Mouse (Mus musculus) ES-E14 (cell line): ENCODE data around the gene 0610030E20Rik. TPM values are rescaled to one million over a fixed set of nuclear protein-coding genes. Genes with fewer than 3 reads are reported as not detected.

Experiments
- DNase-seq: peaks from one replicate; pipeline ENCODE4 v3.0.0-alpha.2; 2013; ENCODE audit warnings: low read depth, low spot score
- H3K27ac ChIP-seq: 2 replicates; pipeline ENCODE4 v1.5.1; 2012; ENCODE audit warnings: low read depth, mild to moderate bottlenecking, low read length, moderate library complexity, mixed read lengths; ENCODE audit not compliant: poor library complexity, insufficient read depth, severe bottlenecking
- H3K36me3 ChIP-seq: 2 replicates; pipeline ENCODE4 v1.6.1; 2012; ENCODE audit warnings: mild to moderate bottlenecking, low read length, moderate library complexity, mixed read lengths; ENCODE audit not compliant: control insufficient read depth, poor library complexity, insufficient read depth, severe bottlenecking
- H3K4me1 ChIP-seq, 2 experiments: fragments of 150-350 bp in 1 of 2; sonication (generic) in 1 of 2; 2 replicates each; pipeline ENCODE4 v1.6.1; 2012; ENCODE audit warnings: low read length in 2 of 2, mild to moderate bottlenecking in 1 of 2, mixed read lengths in 1 of 2; ENCODE audit not compliant: control insufficient read depth in 2 of 2, insufficient read depth in 2 of 2, poor library complexity in 1 of 2
- H3K4me3 ChIP-seq, 2 experiments: fragments of 150-350 bp in 1 of 2; sonication (generic) in 1 of 2; 2 replicates each; pipeline ENCODE4 v1.5.1; 2012; ENCODE audit warnings: low read length in 2 of 2, low read depth in 1 of 2, mild to moderate bottlenecking in 1 of 2, mixed read lengths in 1 of 2; ENCODE audit not compliant: insufficient read depth in 1 of 2, poor library complexity in 1 of 2, severe bottlenecking in 1 of 2
- H3K9ac ChIP-seq: 2 replicates; pipeline ENCODE4 v1.6.1; 2012; ENCODE audit warnings: low read depth, mild to moderate bottlenecking, low read length, mixed read lengths; ENCODE audit not compliant: poor library complexity, insufficient read depth, severe bottlenecking
- H3K9me3 ChIP-seq: fragments of 150-350 bp; sonication (generic); 2 replicates; pipeline ENCODE4 v1.6.1; 2012; ENCODE audit warnings: low read depth, mild to moderate bottlenecking, low read length; ENCODE audit not compliant: control insufficient read depth, insufficient read depth
- CHD2 ChIP-seq: IDR thresholded peaks from 2 replicates; pipeline ENCODE4 v1.6.1; 2014; ENCODE audit warnings: mild to moderate bottlenecking, low read depth, low read length, inconsistent platforms
- HCFC1 ChIP-seq: IDR thresholded peaks from 2 replicates; pipeline ENCODE4 v1.6.1; 2012; ENCODE audit warnings: low read length, inconsistent platforms, borderline replicate concordance; ENCODE audit not compliant: insufficient read depth
- MAFK ChIP-seq: IDR thresholded peaks from 2 replicates; pipeline ENCODE4 v1.6.1; 2014; ENCODE audit warnings: mild to moderate bottlenecking, low read depth, low read length, inconsistent platforms; ENCODE audit not compliant: insufficient read depth
- ZC3H11A ChIP-seq: IDR thresholded peaks from 2 replicates; pipeline ENCODE4 v1.6.1; 2012; ENCODE audit warnings: low read depth, mild to moderate bottlenecking, inconsistent platforms, low read length, borderline replicate concordance
- ZNF384 ChIP-seq: IDR thresholded peaks from 2 replicates; pipeline ENCODE4 v1.6.1; 2012; ENCODE audit warnings: low read depth, low read length, inconsistent platforms
- in situ Hi-C, 2 experiments: fragments of 600-800 bp; cut with MboI; formaldehyde crosslinking; loops; one replicate each; pipeline ENCODE4 v1.15.1; 2025; ENCODE audit warnings: low sequenced_read_pairs in 2 of 2, inconsistent platforms in 1 of 2; ENCODE audit not compliant: unreplicated experiment in 2 of 2
- total RNA-seq: library from RNA; depleted of rRNA; stranded (reverse); fragments of 300-350 nt; gene quantifications from 2 replicates; pipeline ENCODE4 v1.2.3, GENCODE M21; 2012; rRNA removed

0610030E20Rik gene
- 7.7 TPM in 2 replicates for total RNA-seq

DNA sequence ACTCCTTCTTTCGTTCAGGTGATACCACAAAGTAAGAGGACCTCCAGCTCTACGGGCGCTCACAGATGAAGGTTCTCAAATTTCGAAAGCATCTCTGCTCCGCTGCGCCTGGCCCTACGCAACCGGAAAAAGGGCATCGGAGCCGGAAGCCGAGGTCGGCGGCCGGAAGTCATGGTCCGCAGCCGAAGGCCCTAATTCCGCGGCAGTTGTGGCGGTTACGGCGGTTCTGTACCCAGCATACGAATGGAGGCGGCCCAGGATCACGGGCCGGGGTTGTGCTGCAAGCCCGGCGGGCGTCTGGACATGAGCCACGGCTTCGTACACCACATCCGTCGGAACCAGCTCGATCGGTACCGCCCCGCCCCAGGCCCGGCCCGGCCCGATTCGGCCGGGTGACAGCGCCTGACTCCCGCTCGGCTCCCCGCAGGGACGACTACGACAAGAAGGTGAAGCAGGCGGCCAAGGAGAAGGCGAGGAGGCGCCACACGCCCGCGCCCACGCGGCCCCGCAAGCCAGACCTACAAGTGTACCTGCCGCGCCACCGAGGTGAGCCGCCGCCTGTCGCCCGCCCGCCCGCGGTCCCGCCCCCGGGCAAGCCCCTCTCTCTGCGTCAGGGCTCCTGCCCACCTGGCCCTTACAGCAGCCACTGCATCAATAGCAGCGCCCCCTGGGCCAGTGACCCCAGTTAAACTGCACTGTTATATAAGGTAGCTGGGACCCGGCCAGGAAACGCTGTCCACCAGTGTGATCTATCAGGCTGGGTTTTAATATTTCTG, at the start of gene 0610030E20Rik:
0610030E20Rik (plus strand) TSS at position 152 of the 776 bp plus-strand sequence.
- in situ Hi-C loops = no loop called here
- Histone ChIP-seq H3K4me1 (peaks cover 0 to 5% of the 10 kb centered on the region in 2 experiments; a peak in 1 of 4 replicates), H3K4me3 (peak within 1 kb of the TSS; percentile 73 to 85), H3K27ac (0 out of 2 replicates have a peak within 1 kb of the TSS, but pooled peaks have one; percentile 0), H3K9me3 (no peaks in the 10 kb centered on the region), H3K9ac (peak within 1 kb of the TSS; percentile 55), H3K36me3 (peaks cover 5% of the 10 kb centered on the region; the same call in 1 of the 2 replicates)
- DNase-seq = no peak
- no peak for TF ChIP-seq ZNF384
- TF ChIP-seq CHD2 = no peak
- no peak for TF ChIP-seq HCFC1
- no peak for TF ChIP-seq ZC3H11A
- TF ChIP-seq MAFK = no peak

DNA sequence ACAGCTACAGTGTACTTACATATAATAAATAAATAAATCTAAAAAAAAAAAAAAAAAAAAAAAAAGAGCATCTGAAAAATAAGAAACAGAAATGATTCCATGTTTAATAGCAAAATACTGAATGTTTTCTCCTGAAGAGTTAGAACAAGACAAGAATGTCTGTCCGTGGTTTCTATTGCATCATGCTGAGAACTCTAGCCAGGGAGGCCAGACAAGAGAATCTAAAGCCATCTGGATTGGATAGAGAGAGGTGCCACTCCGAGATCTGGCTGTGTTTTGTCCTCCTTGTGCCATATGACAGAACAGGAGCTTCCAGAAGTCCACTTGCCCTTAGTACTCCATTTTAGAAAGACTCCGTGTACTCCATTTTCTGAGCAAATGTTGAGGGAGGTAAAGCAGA, 49.3 kb upstream of the 0610030E20Rik start:
- H3K9me3 ChIP-seq = no peaks in the 10 kb centered on the region

DNA sequence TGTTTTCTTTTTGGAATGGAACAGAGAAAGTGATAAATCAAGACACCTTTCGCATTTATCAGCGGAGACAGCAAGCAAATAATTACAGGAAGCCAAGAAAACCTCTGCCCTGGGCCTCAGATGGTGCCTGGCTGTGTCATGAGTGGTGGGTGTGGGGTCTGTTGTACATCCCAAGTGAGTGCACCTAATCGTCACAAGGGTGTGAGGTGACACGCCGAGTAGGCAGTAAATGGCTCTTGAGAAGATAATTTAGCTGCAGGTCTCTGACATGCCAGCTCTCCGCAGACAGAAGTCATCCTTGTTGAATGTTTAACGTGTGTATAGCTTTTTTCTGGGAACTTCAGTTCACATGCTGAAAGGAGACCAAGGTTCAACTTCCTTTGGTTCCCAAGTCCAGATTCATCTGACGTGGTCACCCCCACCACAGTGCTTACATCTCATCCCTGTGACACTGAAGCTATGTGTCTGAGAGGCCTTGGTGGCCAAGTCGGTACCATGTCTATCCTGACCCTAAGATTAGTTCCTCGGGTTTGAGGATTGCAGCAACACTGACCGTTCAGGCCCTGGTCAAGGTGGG, 44.7 kb upstream of the 0610030E20Rik start:
- DNase-seq = no peak
- no peaks in the 10 kb centered on the region for H3K36me3 ChIP-seq
- no peaks in the 10 kb centered on the region for H3K9me3 ChIP-seq
- no peak overlapping the region for H3K4me3 ChIP-seq
- no peak overlapping the region for H3K9ac ChIP-seq
- no peak for TF ChIP-seq CHD2
- no peak for TF ChIP-seq HCFC1
- TF ChIP-seq ZNF384 = no peak
- TF ChIP-seq ZC3H11A = no peak
- no peak for TF ChIP-seq MAFK
- no peaks in the 10 kb centered on the region for H3K4me1 ChIP-seq
- no peak overlapping the region for H3K27ac ChIP-seq
- in situ Hi-C loops = no loop called here

More for the DNA sequence above, 49.3 kb upstream of the 0610030E20Rik start:
- Histone ChIP-seq H3K9ac (no peak overlapping the region), H3K4me3 (no peak overlapping the region), H3K36me3 (no peaks in the 10 kb centered on the region), H3K4me1 (no peaks in the 10 kb centered on the region), H3K27ac (no peak overlapping the region)
- TF ChIP-seq CHD2 (no peak), ZNF384 (no peak), MAFK (no peak), HCFC1 (no peak), ZC3H11A (no peak)
- no peak for DNase-seq
- in situ Hi-C loops = no loop called here

DNA sequence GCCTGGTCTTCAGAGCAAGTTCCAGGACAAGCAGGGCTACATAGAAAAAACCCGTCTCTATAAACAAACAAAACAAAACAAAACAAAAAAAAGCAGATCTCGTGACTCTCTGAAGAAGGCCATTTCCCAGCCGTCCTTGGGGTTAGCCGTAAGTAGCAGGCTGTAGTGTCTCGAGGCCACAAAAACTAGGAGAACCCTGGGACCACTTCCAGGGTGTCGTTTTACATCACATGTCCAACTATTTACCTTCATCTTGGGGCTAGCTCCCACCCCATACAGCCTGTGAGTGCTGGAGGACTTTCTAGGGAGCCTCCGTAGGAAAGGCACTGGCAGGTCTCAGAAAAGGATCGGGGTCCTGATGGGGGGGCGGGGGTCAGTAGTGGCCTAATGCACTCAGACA, 43.6 kb upstream of the 0610030E20Rik start:
- Histone ChIP-seq H3K4me3 (no peak overlapping the region), H3K9ac (no peak overlapping the region), H3K36me3 (no peaks in the 10 kb centered on the region), H3K9me3 (no peaks in the 10 kb centered on the region), H3K4me1 (no peaks in the 10 kb centered on the region), H3K27ac (no peak overlapping the region)
- in situ Hi-C loops = no loop called here
- no peak for DNase-seq
- no peak for TF ChIP-seq HCFC1
- TF ChIP-seq MAFK = no peak
- no peak for TF ChIP-seq ZNF384
